Mouse (Mus musculus): ENCODE results near the gene Mgat5. TPM values are rescaled to one million over a fixed set of nuclear protein-coding genes. Genes with fewer than 3 reads are reported as not detected.

Mgat5 gene
- polyA plus RNA-seq, 1 experiment from 2014 or later: 4.6 TPM

DNA sequence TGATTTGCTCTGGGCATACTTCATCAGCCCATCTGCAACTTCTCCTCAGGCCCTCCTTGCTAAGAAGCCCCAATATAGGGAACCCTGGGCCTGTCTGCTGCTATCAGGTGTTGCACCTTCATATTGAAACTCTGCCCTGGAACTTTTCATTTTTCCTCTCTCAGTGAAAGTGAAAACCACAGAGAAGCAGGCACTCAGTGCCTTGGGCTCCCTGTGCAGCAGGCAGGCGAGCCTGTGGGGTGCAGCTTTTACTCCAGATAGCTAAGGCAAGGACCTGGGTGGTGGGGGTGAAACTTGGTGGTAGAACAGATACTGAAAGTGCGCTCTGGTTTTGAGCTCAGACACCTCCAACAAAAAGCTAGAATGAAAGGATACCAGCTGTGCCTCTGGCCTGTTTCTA, 100.8 kb downstream of the Mgat5 start:
- Histone ChIP-seq H3K4me3 (replicated peaks; ENCODE audit: low read depth, low read length) (no peak overlapping the region), H3K9me3 (replicated peaks; ENCODE audit: low read length) (no peaks in the 10 kb centered on the region), H3K27ac (no peak overlapping the region), H3K4me2 (ENCODE audit: low read length) (no peak overlapping the region), H3K36me3 (ENCODE audit: insufficient read depth, low read length) (no peaks in the 10 kb centered on the region), H3K4me1 (replicated peaks; ENCODE audit: insufficient read depth, low read length) (peaks cover 6% of the 10 kb centered on the region; the same call in 1 of the 2 replicates), H3K27me3 (ENCODE audit: insufficient read depth, low read length) (no peaks in the 10 kb centered on the region), H3K9ac (ENCODE audit: low read depth, low read length) (no peak overlapping the region)
- no peak for TF ChIP-seq CTCF (IDR thresholded peaks at IDR 0.05; ENCODE audit: low read depth)
- ATAC-seq (replicated peaks; ENCODE audit: low FRiP score, low read depth) (no peak), DNase-seq (ENCODE audit: low spot score) (no peak)
- 90% methylated on average over 2 of the region's 2 CpGs for WGBS

DNA sequence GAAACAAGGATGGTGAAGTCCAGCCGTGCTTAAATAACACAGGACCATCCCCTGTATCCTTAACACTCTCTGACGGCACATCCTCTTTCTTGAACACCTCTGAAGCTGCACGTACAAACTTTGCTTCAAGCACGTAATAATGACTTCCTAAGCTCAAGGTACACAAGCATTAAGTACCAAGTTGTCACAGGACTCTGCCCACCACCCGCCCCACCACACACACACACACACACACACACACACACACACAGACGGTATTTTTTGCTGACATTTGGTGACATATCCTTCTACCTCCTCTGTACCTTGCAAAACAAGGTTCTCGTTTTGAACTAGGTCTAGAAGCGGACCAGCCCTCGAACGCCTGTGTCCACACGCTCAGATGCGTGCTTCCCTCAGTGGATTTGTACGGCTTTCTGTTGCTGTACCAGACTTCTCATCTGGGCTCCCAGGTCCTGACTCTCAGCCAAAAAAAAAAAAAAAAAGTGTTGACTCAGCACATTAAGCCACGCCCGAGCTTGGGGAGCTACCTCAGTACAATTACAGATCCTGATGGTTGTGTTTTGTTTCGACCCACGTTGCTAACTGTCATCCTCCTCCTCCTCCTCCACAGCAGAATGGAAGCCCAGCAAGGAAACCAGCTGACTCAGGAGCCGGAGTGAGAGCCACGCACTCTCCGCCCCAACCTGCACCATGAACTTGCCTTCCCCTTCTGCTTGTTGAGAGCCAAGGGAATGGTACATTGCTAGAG, 101.4 kb downstream of the Mgat5 start:
- Histone ChIP-seq H3K4me3 (replicated peaks; ENCODE audit: low read depth, low read length) (no peak overlapping the region), H3K4me1 (replicated peaks; ENCODE audit: insufficient read depth, low read length) (peaks cover 6% of the 10 kb centered on the region; the same call in 1 of the 2 replicates), H3K4me2 (ENCODE audit: low read length) (no peak overlapping the region), H3K27ac (no peak overlapping the region), H3K27me3 (ENCODE audit: insufficient read depth, low read length) (no peaks in the 10 kb centered on the region), H3K36me3 (ENCODE audit: insufficient read depth, low read length) (no peaks in the 10 kb centered on the region), H3K9ac (ENCODE audit: low read depth, low read length) (no peak overlapping the region), H3K9me3 (replicated peaks; ENCODE audit: low read length) (no peaks in the 10 kb centered on the region)
- ATAC-seq (replicated peaks; ENCODE audit: low FRiP score, low read depth) (0 out of 2 replicates have a peak, but pooled peaks have one; percentile 22), DNase-seq (ENCODE audit: low spot score) (no peak)
- no peak for TF ChIP-seq CTCF (IDR thresholded peaks at IDR 0.05; ENCODE audit: low read depth)
- WGBS: 67% methylated on average over 20 of the region's 20 CpGs

DNA sequence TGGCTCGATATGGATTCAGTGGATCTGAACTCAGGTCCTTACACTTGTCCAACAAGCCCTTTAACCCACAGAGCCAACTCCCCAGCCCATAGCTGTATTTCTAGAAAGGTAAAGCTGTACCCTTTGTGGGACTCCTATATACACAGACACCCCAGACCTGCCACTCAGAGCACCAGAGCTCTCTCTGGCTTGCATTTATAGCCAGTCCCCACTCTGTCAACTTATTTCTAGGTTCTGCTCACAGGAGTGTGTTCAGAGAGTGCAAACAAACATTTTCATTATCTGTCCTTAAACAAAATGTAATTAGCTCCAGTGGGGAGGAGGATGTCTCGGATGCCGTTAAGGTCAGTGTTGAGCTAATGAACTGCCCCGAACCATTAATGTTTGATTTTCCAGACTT, 102.5 kb downstream of the Mgat5 start:
- Histone ChIP-seq H3K27ac (no peak overlapping the region), H3K27me3 (ENCODE audit: insufficient read depth, low read length) (no peaks in the 10 kb centered on the region), H3K4me2 (ENCODE audit: low read length) (no peak overlapping the region), H3K4me1 (replicated peaks; ENCODE audit: insufficient read depth, low read length) (peaks cover 6% of the 10 kb centered on the region; the same call in 1 of the 2 replicates), H3K9ac (ENCODE audit: low read depth, low read length) (no peak overlapping the region), H3K36me3 (ENCODE audit: insufficient read depth, low read length) (no peaks in the 10 kb centered on the region), H3K4me3 (replicated peaks; ENCODE audit: low read depth, low read length) (no peak overlapping the region), H3K9me3 (replicated peaks; ENCODE audit: low read length) (no peaks in the 10 kb centered on the region)
- 54% methylated on average over 4 of the region's 4 CpGs for WGBS
- ATAC-seq (replicated peaks; ENCODE audit: low FRiP score, low read depth) (no peak), DNase-seq (ENCODE audit: low spot score) (peak; percentile 24)
- TF ChIP-seq CTCF (IDR thresholded peaks at IDR 0.05; ENCODE audit: low read depth): no peak

DNA sequence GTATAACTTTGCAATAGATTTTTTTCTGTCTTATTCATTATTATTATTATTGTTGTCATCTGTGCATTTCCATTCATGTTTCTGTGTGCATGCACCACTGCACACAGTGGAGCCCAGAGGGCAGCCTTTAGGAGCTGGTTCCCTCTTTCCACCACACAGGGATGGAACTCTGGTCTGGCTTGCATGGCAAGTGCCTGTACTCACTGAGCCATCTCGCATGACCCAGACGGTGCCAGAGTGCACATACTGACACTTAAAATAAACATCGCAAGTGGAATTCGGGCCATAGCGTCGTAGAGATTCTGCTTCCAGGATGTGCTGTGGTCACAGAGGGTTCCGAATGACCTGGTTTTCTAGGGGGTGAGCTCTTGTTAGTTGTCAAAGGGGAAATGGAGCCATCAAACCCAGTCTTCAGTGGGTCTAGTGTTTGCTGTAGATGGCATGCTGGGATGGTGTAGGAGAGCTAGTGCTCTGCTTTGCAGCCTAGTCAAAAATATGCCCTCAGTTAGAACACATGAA, 103.5 kb downstream of the Mgat5 start:
- TF ChIP-seq CTCF (IDR thresholded peaks at IDR 0.05; ENCODE audit: low read depth): no peak

DNA sequence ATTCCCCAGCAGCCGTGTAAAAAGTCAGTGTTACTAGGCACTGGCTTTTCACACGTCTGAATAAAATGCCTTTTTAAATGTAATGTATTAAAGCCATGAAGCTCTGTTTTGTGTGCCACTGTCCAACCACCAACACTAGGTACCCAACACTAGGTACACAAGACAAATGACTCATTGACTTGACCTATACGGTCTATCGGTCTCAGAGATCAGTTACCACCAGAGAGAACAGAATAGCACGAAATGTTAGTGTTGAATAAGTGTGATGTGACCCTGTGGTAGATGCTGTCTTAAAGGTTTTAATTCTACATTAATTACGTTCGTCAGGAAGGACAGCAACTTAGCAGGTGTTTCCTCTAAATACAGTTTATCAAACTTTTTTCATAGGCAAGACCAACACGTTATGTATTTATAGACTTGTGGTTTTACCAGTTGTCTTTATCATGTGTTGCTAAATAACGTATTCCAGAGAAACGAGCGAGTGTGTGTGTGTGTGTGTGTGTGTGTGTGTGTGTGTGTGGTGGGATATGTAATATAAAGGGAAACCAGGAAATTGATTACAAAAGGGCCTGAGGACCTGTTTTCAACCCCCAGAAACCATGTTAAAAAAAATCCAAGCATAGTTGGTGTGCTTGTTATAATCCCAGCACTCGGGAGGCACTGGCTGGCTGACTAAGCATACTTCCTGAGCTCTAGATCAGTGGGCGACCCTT, 104.3 kb downstream of the Mgat5 start:
- Histone ChIP-seq H3K4me2 (ENCODE audit: low read length) (peak overlapping the region; percentile 19; the same call in 1 of the 2 replicates), H3K9ac (ENCODE audit: low read depth, low read length) (no peak overlapping the region), H3K4me3 (replicated peaks; ENCODE audit: low read depth, low read length) (no peak overlapping the region), H3K27ac (no peak overlapping the region), H3K9me3 (replicated peaks; ENCODE audit: low read length) (no peaks in the 10 kb centered on the region), H3K36me3 (ENCODE audit: insufficient read depth, low read length) (no peaks in the 10 kb centered on the region), H3K4me1 (replicated peaks; ENCODE audit: insufficient read depth, low read length) (peaks cover 6% of the 10 kb centered on the region; the same call in 1 of the 2 replicates), H3K27me3 (ENCODE audit: insufficient read depth, low read length) (no peaks in the 10 kb centered on the region)
- TF ChIP-seq CTCF (IDR thresholded peaks at IDR 0.05; ENCODE audit: low read depth): no peak
- no peak for DNase-seq (ENCODE audit: low spot score)
- WGBS: 64% methylated on average over 13 of the region's 13 CpGs
- ATAC-seq (replicated peaks; ENCODE audit: low FRiP score, low read depth): no peak

More for the DNA sequence above, 103.5 kb downstream of the Mgat5 start:
- no peaks in the 10 kb centered on the region for H3K9me3 ChIP-seq (replicated peaks; ENCODE audit: low read length)
- no peaks in the 10 kb centered on the region for H3K27me3 ChIP-seq (ENCODE audit: insufficient read depth, low read length)
- DNase-seq (ENCODE audit: low spot score) (no peak), ATAC-seq (replicated peaks; ENCODE audit: low FRiP score, low read depth) (0 out of 2 replicates have a peak, but pooled peaks have one; percentile 23)
- peaks cover 6% of the 10 kb centered on the region; the same call in 1 of the 2 replicates for H3K4me1 ChIP-seq (replicated peaks; ENCODE audit: insufficient read depth, low read length)
- no peak overlapping the region for H3K4me2 ChIP-seq (ENCODE audit: low read length)
- peak overlapping the region; percentile 8; the same call in 1 of the 2 replicates for H3K27ac ChIP-seq
- WGBS: 55% methylated on average over 7 of the region's 7 CpGs
- H3K36me3 ChIP-seq (ENCODE audit: insufficient read depth, low read length): no peaks in the 10 kb centered on the region
- H3K4me3 ChIP-seq (replicated peaks; ENCODE audit: low read depth, low read length): no peak overlapping the region
- no peak overlapping the region for H3K9ac ChIP-seq (ENCODE audit: low read depth, low read length)

DNA sequence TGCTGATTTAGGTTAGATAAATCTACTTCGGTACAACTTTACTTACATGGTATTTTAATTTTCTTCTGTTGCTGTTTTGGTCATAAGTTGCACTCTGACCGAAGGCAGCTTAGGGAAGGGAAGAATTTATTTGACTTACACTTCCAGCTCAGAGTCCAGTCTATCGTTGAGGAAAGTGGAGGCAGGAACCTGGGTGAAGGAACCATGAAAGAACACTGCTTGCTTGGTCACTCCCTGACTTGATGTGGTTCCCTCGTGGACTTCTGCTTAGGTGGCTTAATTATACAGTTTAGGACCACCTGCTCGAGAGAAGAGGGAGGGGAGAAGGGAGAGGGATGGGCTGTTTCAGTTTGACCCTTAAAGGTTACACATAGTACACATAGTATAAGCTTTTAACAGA, 105.2 kb downstream of the Mgat5 start:
- peaks cover 6% of the 10 kb centered on the region; the same call in 1 of the 2 replicates for H3K4me1 ChIP-seq (replicated peaks; ENCODE audit: insufficient read depth, low read length)
- 64% methylated on average over 5 of the region's 5 CpGs for WGBS
- no peak overlapping the region for H3K4me3 ChIP-seq (replicated peaks; ENCODE audit: low read depth, low read length)
- ATAC-seq (replicated peaks; ENCODE audit: low FRiP score, low read depth) (no peak), DNase-seq (ENCODE audit: low spot score) (no peak)
- H3K9me3 ChIP-seq (replicated peaks; ENCODE audit: low read length): no peaks in the 10 kb centered on the region
- H3K9ac ChIP-seq (ENCODE audit: low read depth, low read length): no peak overlapping the region
- H3K4me2 ChIP-seq (ENCODE audit: low read length): no peak overlapping the region
- no peak for TF ChIP-seq CTCF (IDR thresholded peaks at IDR 0.05; ENCODE audit: low read depth)
- no peak overlapping the region for H3K27ac ChIP-seq
- no peaks in the 10 kb centered on the region for H3K27me3 ChIP-seq (ENCODE audit: insufficient read depth, low read length)
- no peaks in the 10 kb centered on the region for H3K36me3 ChIP-seq (ENCODE audit: insufficient read depth, low read length)
